Mouse (Mus musculus): ENCODE measurements around the gene Edem2. TPM values are rescaled to one million over a fixed set of nuclear protein-coding genes. Genes with fewer than 3 reads are reported as not detected.
A peak's percentile ranks its signal among the peaks of the same experiment; 100 is the strongest.
"Not testable (repeated sequence)": the region's sequence is repeated elsewhere in the genome, so short reads cannot be mapped to it uniquely, and the experiment has no call there.

Edem2 gene
- polyA plus RNA-seq, 1 experiment from 2014 or later = 37.3 TPM

- ATAC-seq (ENCODE audit: low FRiP score) = no peak; the same call in 1 of the 2 replicates
- H3K4me3 ChIP-seq = peak overlapping the region; percentile 80
- 0 out of 2 replicates have a peak, but pooled peaks cover 2% of the 10 kb centered on the region for H3K36me3 ChIP-seq
- 7% methylated on average over 15 of the region's 15 CpGs for WGBS
- H3K9ac ChIP-seq = peak overlapping the region; percentile 86
- no peaks in the 10 kb centered on the region for H3K9me3 ChIP-seq (replicated peaks)
- peak overlapping the region; percentile 85 for H3K4me2 ChIP-seq (replicated peaks)
- H3K27ac ChIP-seq = peak overlapping the region; percentile 55; the same call in 1 of the 2 replicates
- no peaks in the 10 kb centered on the region for H3K27me3 ChIP-seq
- peaks cover 12% of the 10 kb centered on the region for H3K4me1 ChIP-seq
Measured at GRCm38 (mm10) chr2:155728742-155729141, 533 bp downstream of the Edem2 start.

- Histone ChIP-seq H3K9ac (0 out of 2 replicates have a peak overlapping the region, but pooled peaks have one; percentile 2), H3K4me3 (no peak overlapping the region), H3K4me1 (peaks cover 12% of the 10 kb centered on the region), H3K27ac (no peak overlapping the region), H3K4me2 (replicated peaks) (0 out of 2 replicates have a peak overlapping the region, but pooled peaks have one; percentile 85), H3K36me3 (peaks cover 7% of the 10 kb centered on the region), H3K27me3 (no peaks in the 10 kb centered on the region), H3K9me3 (replicated peaks) (no peaks in the 10 kb centered on the region)
- 81% methylated on average over 7 of the region's 7 CpGs for WGBS
- ATAC-seq (ENCODE audit: low FRiP score) = no peak
Measured at GRCm38 (mm10) chr2:155727764-155728395, 1.4 kb downstream of the Edem2 start.

GRCm38 (mm10) chr2:155726302-155726701, 3.0 kb downstream of the Edem2 start:
- Histone ChIP-seq H3K27me3 (no peaks in the 10 kb centered on the region), H3K36me3 (peaks cover 17% of the 10 kb centered on the region), H3K9me3 (replicated peaks) (no peaks in the 10 kb centered on the region), H3K9ac (no peak overlapping the region), H3K4me1 (peaks cover 12% of the 10 kb centered on the region), H3K27ac (no peak overlapping the region), H3K4me2 (replicated peaks) (no peak overlapping the region), H3K4me3 (no peak overlapping the region)
- 86% methylated on average over 7 of the region's 7 CpGs for WGBS
- no peak for ATAC-seq (ENCODE audit: low FRiP score)

GRCm38 (mm10) chr2:155724526-155724925, 4.7 kb downstream of the Edem2 start:
- 90% methylated on average over 6 of the region's 6 CpGs for WGBS
- H3K9me3 ChIP-seq (replicated peaks) = no peaks in the 10 kb centered on the region
- H3K27me3 ChIP-seq = no peaks in the 10 kb centered on the region
- peaks cover 32% of the 10 kb centered on the region for H3K36me3 ChIP-seq
- no peak overlapping the region for H3K4me2 ChIP-seq (replicated peaks)
- no peak overlapping the region for H3K4me3 ChIP-seq
- no peak overlapping the region for H3K27ac ChIP-seq
- no peak for ATAC-seq (ENCODE audit: low FRiP score)
- H3K9ac ChIP-seq = no peak overlapping the region
- H3K4me1 ChIP-seq = peaks cover 12% of the 10 kb centered on the region

- Histone ChIP-seq H3K4me1 (peaks cover 12% of the 10 kb centered on the region), H3K9ac (no peak overlapping the region), H3K27ac (no peak overlapping the region), H3K27me3 (no peaks in the 10 kb centered on the region), H3K4me2 (replicated peaks) (no peak overlapping the region), H3K9me3 (replicated peaks) (no peaks in the 10 kb centered on the region), H3K36me3 (peaks cover 37% of the 10 kb centered on the region), H3K4me3 (no peak overlapping the region)
- WGBS = 83% methylated on average over 5 of the region's 5 CpGs
- ATAC-seq (ENCODE audit: low FRiP score) = no peak
Measured at GRCm38 (mm10) chr2:155724036-155724435, 5.2 kb downstream of the Edem2 start.

- Histone ChIP-seq H3K27ac (no peak overlapping the region), H3K36me3 (peaks cover 59% of the 10 kb centered on the region), H3K9ac (no peak overlapping the region), H3K4me2 (replicated peaks) (no peak overlapping the region), H3K4me3 (no peak overlapping the region), H3K27me3 (no peaks in the 10 kb centered on the region), H3K9me3 (replicated peaks) (no peaks in the 10 kb centered on the region), H3K4me1 (no peaks in the 10 kb centered on the region)
- no peak for ATAC-seq (ENCODE audit: low FRiP score)
- WGBS = 89% methylated on average over 5 of the region's 5 CpGs
Measured at GRCm38 (mm10) chr2:155720585-155720984, 8.7 kb downstream of the Edem2 start.

- Histone ChIP-seq H3K9ac (no peak overlapping the region), H3K27me3 (no peaks in the 10 kb centered on the region), H3K27ac (no peak overlapping the region), H3K4me3 (no peak overlapping the region), H3K36me3 (peaks cover 84% of the 10 kb centered on the region), H3K9me3 (replicated peaks) (no peaks in the 10 kb centered on the region), H3K4me2 (replicated peaks) (no peak overlapping the region), H3K4me1 (no peaks in the 10 kb centered on the region)
- no peak for ATAC-seq (ENCODE audit: low FRiP score)
- 89% methylated on average over 12 of the region's 12 CpGs for whole genome bisulfite sequencing
Measured at GRCm38 (mm10) chr2:155717082-155717990, 11.9 kb downstream of the Edem2 start.

GRCm38 (mm10) chr2:155710557-155710956, 18.7 kb downstream of the Edem2 start:
- Histone ChIP-seq H3K4me1 (no peaks in the 10 kb centered on the region), H3K36me3 (peaks cover 82% of the 10 kb centered on the region), H3K27ac (no peak overlapping the region), H3K4me2 (replicated peaks) (no peak overlapping the region), H3K9me3 (replicated peaks) (no peaks in the 10 kb centered on the region), H3K9ac (no peak overlapping the region), H3K27me3 (no peaks in the 10 kb centered on the region), H3K4me3 (no peak overlapping the region)
- no peak for ATAC-seq (ENCODE audit: low FRiP score)
- WGBS = 89% methylated on average over 11 of the region's 11 CpGs

- WGBS = 87% methylated on average over 4 of the region's 4 CpGs
- Histone ChIP-seq H3K4me1 (no peaks in the 10 kb centered on the region; the same call in 1 of the 2 replicates), H3K27me3 (no peaks in the 10 kb centered on the region), H3K9ac (no peak overlapping the region), H3K4me2 (replicated peaks) (no peak overlapping the region), H3K4me3 (no peak overlapping the region), H3K36me3 (peaks cover 72% of the 10 kb centered on the region), H3K27ac (no peak overlapping the region), H3K9me3 (replicated peaks) (no peaks in the 10 kb centered on the region)
- ATAC-seq (ENCODE audit: low FRiP score) = no peak
Measured at GRCm38 (mm10) chr2:155707251-155707650, 22.0 kb downstream of the Edem2 start.

- H3K4me1 ChIP-seq = no peaks in the 10 kb centered on the region; the same call in 1 of the 2 replicates
- H3K27ac ChIP-seq = peak overlapping the region; percentile 35; the same call in 1 of the 2 replicates
- no peaks in the 10 kb centered on the region for H3K9me3 ChIP-seq (replicated peaks)
- no peaks in the 10 kb centered on the region for H3K27me3 ChIP-seq
- 33% methylated on average over 4 of the region's 4 CpGs for WGBS
- peak; percentile 67 for ATAC-seq (ENCODE audit: low FRiP score)
- H3K4me3 ChIP-seq = no peak overlapping the region
- H3K36me3 ChIP-seq = peaks cover 58% of the 10 kb centered on the region
- H3K4me2 ChIP-seq (replicated peaks) = no peak overlapping the region
- H3K9ac ChIP-seq = no peak overlapping the region
Measured at GRCm38 (mm10) chr2:155703630-155704029, 25.6 kb downstream of the Edem2 start.

- Histone ChIP-seq H3K9me3 (replicated peaks) (no peaks in the 10 kb centered on the region), H3K4me3 (no peak overlapping the region), H3K4me1 (no peaks in the 10 kb centered on the region; the same call in 1 of the 2 replicates), H3K27ac (no peak overlapping the region), H3K27me3 (no peaks in the 10 kb centered on the region), H3K4me2 (replicated peaks) (no peak overlapping the region), H3K36me3 (peaks cover 43% of the 10 kb centered on the region), H3K9ac (no peak overlapping the region)
- WGBS = 88% methylated on average over 19 of the region's 19 CpGs
- ATAC-seq (ENCODE audit: low FRiP score) = no peak
Measured at GRCm38 (mm10) chr2:155701399-155701919, 27.8 kb downstream of the Edem2 start.

GRCm38 (mm10) chr2:155698443-155698842, 30.8 kb downstream of the Edem2 start:
- H3K36me3 ChIP-seq = peaks cover 21% of the 10 kb centered on the region
- H3K27ac ChIP-seq; H3K9ac ChIP-seq; H3K4me1 ChIP-seq; H3K4me3 ChIP-seq; H3K4me2 ChIP-seq (replicated peaks); H3K9me3 ChIP-seq (replicated peaks); H3K27me3 ChIP-seq; ATAC-seq (ENCODE audit: low FRiP score): not testable (repeated sequence)
- 91% methylated on average over 6 of the region's 6 CpGs for WGBS
